ENCODE assay signal across 26 mouse cellular contexts in the genomic region with DNA sequence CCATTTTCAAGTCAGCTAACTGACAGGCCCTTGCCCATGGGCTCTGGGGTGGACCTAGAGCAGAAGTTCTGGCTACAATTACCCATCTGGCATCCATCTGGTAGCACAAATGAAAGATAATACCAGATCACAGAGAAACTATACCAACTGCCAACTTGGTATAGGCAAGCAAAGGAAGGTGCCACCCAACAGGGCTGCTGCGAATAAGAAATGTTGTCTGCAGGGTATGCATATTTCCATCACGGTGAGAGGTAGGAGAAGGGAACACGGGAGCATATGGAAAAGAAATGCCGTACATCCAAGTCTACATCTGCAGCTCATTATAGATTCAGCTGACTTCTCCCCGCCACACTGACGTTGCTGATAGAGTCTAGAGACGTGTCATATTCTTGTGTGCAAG.
DNase-seq lines count a peak whose midpoint lies in the region; ATAC-seq lines count a peak whose summit lies in the region.
"Had no signal": no experiment of that assay in that cellular context is flagged by ENCODE, and none has a peak within 500 bp of the region (broad histone marks: within the 10 kb centered on the region; RNA-seq: fewer than 3 reads in every experiment).

No protein-coding gene starts in this region.

- DNase-seq in hindbrain, embryonic 10.5 days (ENCODE audit: low spot score) = peak; percentile 11
- peak; percentile 52 for DNase-seq in embryo, embryonic 11 days
- peak; percentile 37 for DNase-seq in limb, embryonic 10.5 days (ENCODE audit: low spot score)
- DNase-seq in kidney, postnatal 25 days = no peak
- DNase-seq in spleen, postnatal 14 days (ENCODE audit: low spot score in 2 of 2) = no peak
- no peak for DNase-seq in heart, adult 18-20 months
- DNase-seq: adrenal gland, adult 2 months; cerebellum, adult 9-10 months; gastrocnemius, postnatal 36 days; kidney, adult 8-10 months; kidney, postnatal 4 days; layer of hippocampus, adult 9-11 months; left cerebral cortex, postnatal 4 days; right cerebral cortex, postnatal 25 days; thymus, adult 18-20 months had no signal

- no peak overlapping the region for H3K4me3 ChIP-seq in hindbrain, embryonic 10.5 days
- H3K4me3 ChIP-seq in hindbrain, embryonic 12.5 days = no peak overlapping the region
- no peak overlapping the region for H3K4me3 ChIP-seq in embryonic facial prominence, embryonic 12.5 days
- H3K4me3 ChIP-seq in limb, embryonic 10.5 days = no peak overlapping the region
- H3K4me3 ChIP-seq: erythroblast, embryonic 14.5 days; heart, embryonic 13.5 days; left cerebral cortex, adult 2 months; neural tube, embryonic 15.5 days; stomach, embryonic 15.5 days had no signal

- no peak overlapping the region for H3K27ac ChIP-seq in hindbrain, embryonic 10.5 days
- no peak overlapping the region for H3K27ac ChIP-seq in hindbrain, embryonic 12.5 days
- H3K27ac ChIP-seq in embryonic facial prominence, embryonic 12.5 days = peak overlapping the region; percentile 41; the same call in 1 of the 2 replicates
- H3K27ac ChIP-seq in limb, embryonic 10.5 days = peak overlapping the region; percentile 62
- H3K27ac ChIP-seq: heart, embryonic 13.5 days; left cerebral cortex, adult 2 months; liver, embryonic 14.5 days; neural tube, embryonic 15.5 days; stomach, embryonic 15.5 days had no signal

- WGBS in hindbrain, embryonic 10.5 days = 71% methylated on average over 7 of the region's 7 CpGs
- WGBS in hindbrain, embryonic 12.5 days = 62% methylated on average over 7 of the region's 7 CpGs
- 29% methylated on average over 7 of the region's 7 CpGs for WGBS in embryonic facial prominence, embryonic 12.5 days
- 37% methylated on average over 7 of the region's 7 CpGs for WGBS in limb, embryonic 10.5 days

- no peak overlapping the region for H3K4me2 ChIP-seq in hindbrain, embryonic 12.5 days (replicated peaks)
- H3K4me2 ChIP-seq in embryonic facial prominence, embryonic 12.5 days (replicated peaks) = 0 out of 2 replicates have a peak overlapping the region, but pooled peaks have one; percentile 11
- H3K4me2 ChIP-seq: heart, embryonic 13.5 days; midbrain, embryonic 11.5 days; neural tube, embryonic 15.5 days; stomach, embryonic 15.5 days had no signal

- peaks cover 18% of the 10 kb centered on the region for H3K4me1 ChIP-seq in hindbrain, embryonic 10.5 days (replicated peaks)
- peaks cover 17% of the 10 kb centered on the region for H3K4me1 ChIP-seq in hindbrain, embryonic 12.5 days
- peaks cover 21% of the 10 kb centered on the region for H3K4me1 ChIP-seq in embryonic facial prominence, embryonic 12.5 days
- H3K4me1 ChIP-seq in limb, embryonic 10.5 days = peaks cover 36% of the 10 kb centered on the region
- H3K4me1 ChIP-seq: stomach, embryonic 15.5 days had no signal

- no peak for ATAC-seq in hindbrain, embryonic 12.5 days (ENCODE audit: low FRiP score)
- ATAC-seq in embryonic facial prominence, embryonic 12.5 days (ENCODE audit: insufficient number of reproducible peaks, insufficient read depth, low FRiP score, low TSS enrichment) = no peak
- ATAC-seq: inflammation-experienced regulatory T-cells, adult 6 months; lung, postnatal 0 days had no signal

- H3K36me3 ChIP-seq in hindbrain, embryonic 10.5 days = no peaks in the 10 kb centered on the region
- H3K36me3 ChIP-seq in hindbrain, embryonic 12.5 days = no peaks in the 10 kb centered on the region
- H3K36me3 ChIP-seq in embryonic facial prominence, embryonic 12.5 days = no peaks in the 10 kb centered on the region
- no peaks in the 10 kb centered on the region for H3K36me3 ChIP-seq in limb, embryonic 10.5 days
- H3K36me3 ChIP-seq: heart, embryonic 13.5 days; neural tube, embryonic 15.5 days; stomach, embryonic 15.5 days had no signal

- no peaks in the 10 kb centered on the region for H3K27me3 ChIP-seq in hindbrain, embryonic 10.5 days (ENCODE audit: insufficient read depth, poor library complexity, severe bottlenecking)
- H3K27me3 ChIP-seq in hindbrain, embryonic 12.5 days = no peaks in the 10 kb centered on the region
- no peaks in the 10 kb centered on the region for H3K27me3 ChIP-seq in embryonic facial prominence, embryonic 12.5 days
- no peaks in the 10 kb centered on the region for H3K27me3 ChIP-seq in limb, embryonic 10.5 days (ENCODE audit: low read depth, poor library complexity, severe bottlenecking)
- H3K27me3 ChIP-seq: heart, embryonic 13.5 days; neural tube, embryonic 15.5 days; stomach, embryonic 15.5 days had no signal

- H3K9ac ChIP-seq in hindbrain, embryonic 12.5 days = no peak overlapping the region
- H3K9ac ChIP-seq in embryonic facial prominence, embryonic 12.5 days = no peak overlapping the region
- H3K9ac ChIP-seq: heart, embryonic 13.5 days; liver, embryonic 14.5 days; neural tube, embryonic 15.5 days; stomach, embryonic 15.5 days had no signal

- H3K9me3 ChIP-seq in hindbrain, embryonic 10.5 days = no peaks in the 10 kb centered on the region
- no peaks in the 10 kb centered on the region for H3K9me3 ChIP-seq in hindbrain, embryonic 12.5 days (replicated peaks)
- no peaks in the 10 kb centered on the region for H3K9me3 ChIP-seq in embryonic facial prominence, embryonic 12.5 days
- no peaks in the 10 kb centered on the region for H3K9me3 ChIP-seq in limb, embryonic 10.5 days (replicated peaks)
- H3K9me3 ChIP-seq: heart, embryonic 13.5 days; neural tube, embryonic 15.5 days; stomach, embryonic 15.5 days had no signal

Comparison
In these comparisons a context has a peak if more than half of its experiments do, and no peak if none do; other contexts are left out.
1. DNase-seq: peak in hindbrain, embryonic 10.5 days (single experiment), embryo, embryonic 11 days (single experiment) and limb, embryonic 10.5 days (single experiment); none in kidney, postnatal 25 days (0 of 2), spleen, postnatal 14 days (0 of 2) and heart, adult 18-20 months (0 of 2).
2. H3K27ac ChIP-seq: peak in embryonic facial prominence, embryonic 12.5 days (single experiment) and limb, embryonic 10.5 days (single experiment); none in hindbrain, embryonic 10.5 days (single experiment) and hindbrain, embryonic 12.5 days (single experiment).